In genomic region chr1:117364066-117364465, GRCm38 (mm10) we compare ENCODE assay signal across 24 mouse cellular contexts.
DNase-seq lines count a peak whose midpoint lies in the region; ATAC-seq and TF ChIP-seq lines count a peak whose summit lies in the region.
"Had no signal": no experiment of that assay in that cellular context is flagged by ENCODE, and none has a peak within 500 bp of the region (broad histone marks: within the 10 kb centered on the region; RNA-seq: fewer than 3 reads in every experiment).

No protein-coding gene starts in this region.

- no peak overlapping the region for H3K27ac ChIP-seq in hindbrain, embryonic 12.5 days
- no peak overlapping the region for H3K27ac ChIP-seq in hindbrain, embryonic 10.5 days
- no peak overlapping the region for H3K27ac ChIP-seq in neural tube, embryonic 13.5 days (replicated peaks)
- no peak overlapping the region for H3K27ac ChIP-seq in hindbrain, postnatal 0 days
- H3K27ac ChIP-seq: kidney, postnatal 0 days; limb, embryonic 13.5 days; lung, embryonic 15.5 days had no signal

- no peaks in the 10 kb centered on the region for H3K9me3 ChIP-seq in hindbrain, embryonic 12.5 days (replicated peaks)
- H3K9me3 ChIP-seq in hindbrain, embryonic 10.5 days, result no peaks in the 10 kb centered on the region
- no peaks in the 10 kb centered on the region for H3K9me3 ChIP-seq in neural tube, embryonic 13.5 days
- no peaks in the 10 kb centered on the region for H3K9me3 ChIP-seq in hindbrain, postnatal 0 days (ENCODE audit: low read length)
- H3K9me3 ChIP-seq: limb, embryonic 13.5 days; lung, embryonic 15.5 days had no signal

- no peak overlapping the region for H3K4me2 ChIP-seq in hindbrain, embryonic 12.5 days (replicated peaks)
- H3K4me2 ChIP-seq in neural tube, embryonic 13.5 days, result no peak overlapping the region
- H3K4me2 ChIP-seq in hindbrain, postnatal 0 days (ENCODE audit: low read depth, low read length), result no peak overlapping the region
- H3K4me2 ChIP-seq: limb, embryonic 13.5 days; liver, embryonic 11.5 days; lung, embryonic 15.5 days had no signal

- no peak for TF ChIP-seq CTCF in hindbrain, postnatal 0 days (IDR thresholded peaks at IDR 0.05; ENCODE audit: low read depth)

- H3K36me3 ChIP-seq in hindbrain, embryonic 12.5 days, result no peaks in the 10 kb centered on the region
- no peaks in the 10 kb centered on the region for H3K36me3 ChIP-seq in hindbrain, embryonic 10.5 days
- H3K36me3 ChIP-seq in neural tube, embryonic 13.5 days, result no peaks in the 10 kb centered on the region
- no peaks in the 10 kb centered on the region for H3K36me3 ChIP-seq in hindbrain, postnatal 0 days (ENCODE audit: insufficient read depth, low read length)
- H3K36me3 ChIP-seq: limb, embryonic 13.5 days; lung, embryonic 15.5 days had no signal

- H3K4me3 ChIP-seq in hindbrain, embryonic 12.5 days, result no peak overlapping the region
- no peak overlapping the region for H3K4me3 ChIP-seq in hindbrain, embryonic 10.5 days
- H3K4me3 ChIP-seq in neural tube, embryonic 13.5 days, result no peak overlapping the region
- H3K4me3 ChIP-seq in hindbrain, postnatal 0 days (ENCODE audit: low read length), result no peak overlapping the region
- H3K4me3 ChIP-seq: erythroblast, embryonic 14.5 days; limb, embryonic 13.5 days; lung, embryonic 15.5 days; myocyte had no signal

- ATAC-seq in hindbrain, embryonic 12.5 days (ENCODE audit: low FRiP score), result peak; percentile 50
- peak; percentile 72 for ATAC-seq in neural tube, embryonic 13.5 days (ENCODE audit: low read depth)
- ATAC-seq in hindbrain, postnatal 0 days, result no peak
- ATAC-seq: intestine, embryonic 16.5 days; midbrain, embryonic 16.5 days had no signal

- no peak overlapping the region for H3K9ac ChIP-seq in hindbrain, embryonic 12.5 days
- H3K9ac ChIP-seq in neural tube, embryonic 13.5 days, result no peak overlapping the region
- H3K9ac ChIP-seq in hindbrain, postnatal 0 days (replicated peaks; ENCODE audit: low read length), result no peak overlapping the region
- H3K9ac ChIP-seq: limb, embryonic 13.5 days; lung, embryonic 15.5 days had no signal

- DNase-seq in hindbrain, embryonic 10.5 days (ENCODE audit: low spot score), result no peak
- DNase-seq in neural tube, embryonic 10.5 days (ENCODE audit: extremely low spot score, low spot score), result no peak
- peak; percentile 10 for DNase-seq in hindbrain, postnatal 0 days (ENCODE audit: low spot score)
- DNase-seq in spleen, postnatal 36 days (ENCODE audit: low spot score in 2 of 2), result no peak
- DNase-seq: adrenal gland, postnatal 36 days; B cell, adult 2 months; cerebellum, adult 2 months; cerebellum, postnatal 14 days; gastrocnemius, postnatal 14 days; heart, postnatal 14 days; kidney, adult 8-10 months; kidney, postnatal 4 days; lung, postnatal 36 days; right cerebral cortex, postnatal 4 days had no signal

- H3K27me3 ChIP-seq in hindbrain, embryonic 12.5 days, result no peaks in the 10 kb centered on the region
- H3K27me3 ChIP-seq in hindbrain, embryonic 10.5 days (ENCODE audit: insufficient read depth, poor library complexity, severe bottlenecking), result no peaks in the 10 kb centered on the region
- H3K27me3 ChIP-seq in neural tube, embryonic 13.5 days, result no peaks in the 10 kb centered on the region
- H3K27me3 ChIP-seq in hindbrain, postnatal 0 days (ENCODE audit: insufficient read depth, low read length), result no peaks in the 10 kb centered on the region
- H3K27me3 ChIP-seq: limb, embryonic 13.5 days; lung, embryonic 15.5 days had no signal

- no peaks in the 10 kb centered on the region for H3K4me1 ChIP-seq in hindbrain, embryonic 12.5 days
- H3K4me1 ChIP-seq in hindbrain, embryonic 10.5 days (replicated peaks), result no peaks in the 10 kb centered on the region
- H3K4me1 ChIP-seq in neural tube, embryonic 13.5 days (replicated peaks), result no peaks in the 10 kb centered on the region; the same call in 1 of the 2 replicates
- H3K4me1 ChIP-seq in hindbrain, postnatal 0 days (ENCODE audit: insufficient read depth, low read length), result no peaks in the 10 kb centered on the region
- H3K4me1 ChIP-seq: limb, embryonic 13.5 days; lung, embryonic 15.5 days had no signal
